Mouse (Mus musculus) ES-E14 (cell line): Measurements from ENCODE around the gene Abraxas2.

Experiments
- HCFC1 ChIP-seq: IDR thresholded peaks from 2 replicates; pipeline ENCODE4 v1.6.1; 2012; ENCODE audit warnings: low read length, inconsistent platforms, borderline replicate concordance; ENCODE audit not compliant: insufficient read depth
- MAFK ChIP-seq: IDR thresholded peaks from 2 replicates; pipeline ENCODE4 v1.6.1; 2014; ENCODE audit warnings: mild to moderate bottlenecking, low read depth, low read length, inconsistent platforms; ENCODE audit not compliant: insufficient read depth
- ZC3H11A ChIP-seq: IDR thresholded peaks from 2 replicates; pipeline ENCODE4 v1.6.1; 2012; ENCODE audit warnings: low read depth, mild to moderate bottlenecking, inconsistent platforms, low read length, borderline replicate concordance

- TF ChIP-seq MAFK (no peak), HCFC1 (no peak), ZC3H11A (no peak)
Measured at GRCm38 (mm10) chr7:132843152-132843551, 15.9 kb upstream of the Abraxas2 start.
